Mouse (Mus musculus): Measurements from ENCODE around the gene Bmp4.

DNA sequence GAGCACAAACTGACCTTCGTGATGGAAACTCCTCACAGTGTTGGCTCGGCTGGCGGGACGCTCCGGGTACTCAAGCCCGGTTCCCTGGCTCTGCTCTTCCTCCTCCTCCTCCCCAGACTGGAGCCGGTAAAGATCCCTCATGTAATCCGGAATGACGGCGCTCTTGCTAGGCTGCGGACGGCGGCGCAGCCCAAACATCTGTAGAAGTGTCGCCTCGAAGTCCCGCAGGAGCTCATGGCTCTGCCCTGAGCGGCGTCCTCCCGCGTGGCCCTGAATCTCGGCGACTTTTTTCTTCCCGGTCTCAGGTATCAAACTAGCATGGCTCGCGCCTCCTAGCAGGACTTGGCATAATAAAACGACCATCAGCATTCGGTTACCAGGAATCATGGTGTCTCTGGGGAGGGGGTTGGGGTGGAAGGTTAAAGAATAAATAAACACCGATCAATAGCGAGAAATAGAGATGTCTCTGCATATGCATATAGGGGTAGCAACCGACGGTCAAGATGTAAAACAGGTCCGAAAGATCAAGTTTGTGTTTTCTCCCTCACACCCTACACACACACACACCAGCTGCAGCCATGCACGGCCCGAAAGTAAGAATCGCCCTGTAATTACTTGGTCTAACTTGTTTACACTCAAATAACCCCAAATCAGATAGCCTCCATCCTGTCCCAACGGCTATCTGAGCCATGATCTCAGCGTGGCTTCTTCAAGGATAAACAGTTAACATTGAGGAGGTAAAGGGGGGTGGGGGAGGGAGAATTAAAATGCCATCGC, 4.6 kb downstream of the Bmp4 start:
- TF ChIP-seq POLR2A (IDR thresholded peaks at IDR 0.05; ENCODE audit: extremely low read depth, insufficient read depth, low read length) (no peak), CTCF (IDR thresholded peaks at IDR 0.05; ENCODE audit: low read depth, low read length) (no peak)

All from liver, adult 2 months (tissue).